Comparison of ENCODE assay signal across 8 mouse cellular contexts in genomic region chr6:32587136-32588009, GRCm38 (mm10). TPM values are rescaled to one million over a fixed set of nuclear protein-coding genes. Genes with fewer than 3 reads are reported as not detected.
DNase-seq lines count a peak whose midpoint lies in the region; ATAC-seq and TF ChIP-seq lines count a peak whose summit lies in the region.

No protein-coding gene starts in this region.

- intact Hi-C loops in gastrocnemius, postnatal 14 days (cut with DNase I; ENCODE audit: low total_unique reads), result no loop called here
- intact Hi-C loops in left cerebral cortex, postnatal 4 days (cut with DNase I), result loop anchor here (5.0 to 10.0 kb wide), 6 partner anchors 113 to 1607 kb away; no protein-coding TSS in a partner anchor

- H3K36me3 ChIP-seq in intestine, postnatal 0 days (ENCODE audit: control insufficient read depth, insufficient read depth), result no peaks in the 10 kb centered on the region
- no peaks in the 10 kb centered on the region for H3K36me3 ChIP-seq in midbrain, embryonic 14.5 days (ENCODE audit: control insufficient read depth, insufficient read depth, low read length)

- peaks cover 75% of the 10 kb centered on the region for H3K27me3 ChIP-seq in intestine, postnatal 0 days (replicated peaks; ENCODE audit: control insufficient read depth, insufficient read depth, low read length)
- H3K27me3 ChIP-seq in midbrain, embryonic 14.5 days (ENCODE audit: control insufficient read depth, insufficient read depth, low read length), result peaks cover 13% of the 10 kb centered on the region; the same call in 1 of the 2 replicates

- peak; percentile 11 for DNase-seq in gastrocnemius, adult 18-20 months (ENCODE audit: low spot score)
- no peak for DNase-seq in gastrocnemius, adult 8-10 months (ENCODE audit: low spot score in 2 of 2)
- peak; percentile 87 to 92 for DNase-seq in cerebellum, postnatal 25 days
- DNase-seq in gastrocnemius, postnatal 14 days, result peak; percentile 25
- DNase-seq in left cerebral cortex, postnatal 4 days, result peak; percentile 50
- peak; percentile 82 for DNase-seq in midbrain, embryonic 14.5 days
- peak; percentile 24 for DNase-seq in urinary bladder, postnatal 14 days (ENCODE audit: low spot score)

- peak overlapping the region; percentile 60 for H3K4me3 ChIP-seq in intestine, postnatal 0 days (ENCODE audit: low read depth, low read length)
- H3K4me3 ChIP-seq in midbrain, embryonic 14.5 days (replicated peaks; ENCODE audit: low read depth, low read length), result peak overlapping the region; percentile 88

- no peak for TF ChIP-seq CTCF in intestine, postnatal 0 days (IDR thresholded peaks at IDR 0.05; ENCODE audit: low read depth)

- peak overlapping the region; percentile 54 for H3K9ac ChIP-seq in intestine, postnatal 0 days (ENCODE audit: low read depth, low read length)
- peak overlapping the region; percentile 86 for H3K9ac ChIP-seq in midbrain, embryonic 14.5 days (replicated peaks; ENCODE audit: low read length)

- H3K4me2 ChIP-seq in intestine, postnatal 0 days (replicated peaks; ENCODE audit: low read depth), result peak overlapping the region; percentile 99
- H3K4me2 ChIP-seq in midbrain, embryonic 14.5 days (ENCODE audit: low read length), result peak overlapping the region; percentile 91

- no peaks in the 10 kb centered on the region for H3K4me1 ChIP-seq in intestine, postnatal 0 days (replicated peaks; ENCODE audit: control insufficient read depth, insufficient read depth, low read length)
- peaks cover 23% of the 10 kb centered on the region; the same call in 1 of the 2 replicates for H3K4me1 ChIP-seq in midbrain, embryonic 14.5 days (ENCODE audit: control insufficient read depth, insufficient read depth, low read length)

- H3K27ac ChIP-seq in intestine, postnatal 0 days (ENCODE audit: low read depth, low read length), result no peak overlapping the region
- peak overlapping the region; percentile 92 for H3K27ac ChIP-seq in midbrain, embryonic 14.5 days (replicated peaks; ENCODE audit: low read depth, low read length)

- WGBS in intestine, postnatal 0 days, result under 1% methylated on average over 74 of the region's 82 CpGs
- WGBS in midbrain, embryonic 14.5 days, result under 1% methylated on average over 82 of the region's 82 CpGs

- no peak for ATAC-seq in intestine, postnatal 0 days
- ATAC-seq in midbrain, embryonic 14.5 days (ENCODE audit: low FRiP score, low TSS enrichment), result peak; percentile 35

- no peaks in the 10 kb centered on the region for H3K9me3 ChIP-seq in intestine, postnatal 0 days (ENCODE audit: control insufficient read depth)
- H3K9me3 ChIP-seq in midbrain, embryonic 14.5 days (ENCODE audit: control insufficient read depth, low read length), result no peaks in the 10 kb centered on the region

RNA-seq across cellular contexts. Expression of gene Plxna4, which starts 0.6 kb away (rescaled TPM):
- 1 to 10 TPM; 2.1 to 2.6 TPM for total RNA-seq in gastrocnemius, adult 18-20 months (2021)
- total RNA-seq in gastrocnemius, adult 8-10 months (2022), result 1 to 10 TPM; 1.6 to 2.9 (median 2.0) TPM
- total RNA-seq in gastrocnemius, postnatal 14 days (2021), result 1 to 10 TPM; 2.8 to 3.4 TPM
- 0.91 and 1.1 TPM in 2 replicates for polyA plus RNA-seq in intestine, postnatal 0 days (2015; fragmentation: Nextera tagmentation; extraction: Ambion mirVana)
- 100 to 1,000 TPM; 112 to 116 TPM for total RNA-seq in left cerebral cortex, postnatal 4 days (2021)
- 16.2 and 16.4 TPM in 2 replicates for polyA plus RNA-seq in midbrain, embryonic 14.5 days (2014; fragmentation: Nextera tagmentation; extraction: Ambion mirVana)

Comparison
In these comparisons a context has a peak if more than half of its experiments do, and no peak if none do; other contexts are left out.
1. DNase-seq: peak in gastrocnemius, adult 18-20 months (single experiment), cerebellum, postnatal 25 days (2 of 2), gastrocnemius, postnatal 14 days (single experiment), left cerebral cortex, postnatal 4 days (single experiment), midbrain, embryonic 14.5 days (single experiment) and urinary bladder, postnatal 14 days (single experiment); none in gastrocnemius, adult 8-10 months (0 of 2).
2. RNA of gene Plxna4, which starts 0.6 kb away (total RNA-seq): 112 to 116 TPM in left cerebral cortex, postnatal 4 days; 2.8 to 3.4 TPM in gastrocnemius, postnatal 14 days, 2.1 to 2.6 TPM in gastrocnemius, adult 18-20 months and 1.6 to 2.9 TPM in gastrocnemius, adult 8-10 months; every median in the first group is over 10 times any median in the second.